Mouse (Mus musculus) CH12.LX (cell line): ENCODE data around the gene Frat2. TPM values are rescaled to one million over a fixed set of nuclear protein-coding genes. Genes with fewer than 3 reads are reported as not detected.

ENCODE experiments used
- DNase-seq: peaks from one replicate; pipeline ENCODE4 v3.0.0-alpha.2; 2013; ENCODE audit errors: extremely low read depth
- H3K27ac ChIP-seq: 2 replicates; pipeline ENCODE4 v1.5.1; 2012; ENCODE audit warnings: low read depth, mild to moderate bottlenecking, control low read depth, moderate library complexity; ENCODE audit not compliant: insufficient read depth
- H3K27me3 ChIP-seq: replicated peaks from 2 replicates; pipeline ENCODE3; 2012; ENCODE audit warnings: inconsistent platforms
- H3K36me3 ChIP-seq, 2 experiments: replicated peaks in 1 of 2; 2 replicates each; pipeline versions ENCODE3 to v1.6.1; 2012; ENCODE audit warnings: inconsistent platforms in 1 of 2, low read length in 1 of 2, mild to moderate bottlenecking in 1 of 2, mixed read lengths in 1 of 2, moderate library complexity in 1 of 2; ENCODE audit not compliant: control insufficient read depth in 1 of 2, insufficient read depth in 1 of 2
- H3K4me1 ChIP-seq, 2 experiments: 2 replicates each; pipeline ENCODE4 v1.6.1; 2012; ENCODE audit warnings: inconsistent platforms in 1 of 2, moderate library complexity in 1 of 2; ENCODE audit not compliant: insufficient read depth in 2 of 2, control insufficient read depth in 1 of 2
- H3K4me2 ChIP-seq: 2 replicates; pipeline ENCODE4 v1.6.1; 2012; ENCODE audit warnings: low read depth, mild to moderate bottlenecking, control low read depth; ENCODE audit not compliant: poor library complexity, insufficient read depth, severe bottlenecking
- H3K4me3 ChIP-seq, 3 experiments: fragments of 150-350 bp in 1 of 3; sonication (generic) in 1 of 3; replicated peaks in 1 of 3; 2 replicates each; pipeline versions ENCODE3 to v1.5.1; 2011 to 2012; ENCODE audit warnings: low read depth in 2 of 3, low read length in 2 of 3, mild to moderate bottlenecking in 2 of 3, moderate library complexity in 2 of 3, control low read depth in 1 of 3, improper control_type of control experiment in 1 of 3, inconsistent platforms in 1 of 3, mixed read lengths in 1 of 3; ENCODE audit not compliant: poor library complexity in 1 of 3
- H3K79me2 ChIP-seq: replicated peaks from 2 replicates; pipeline ENCODE4 v1.6.1; 2012; ENCODE audit warnings: mild to moderate bottlenecking, moderate library complexity; ENCODE audit not compliant: control insufficient read depth, poor library complexity, insufficient read depth, severe bottlenecking; ENCODE audit errors: extremely low read depth
- H3K9ac ChIP-seq: 2 replicates; pipeline ENCODE4 v1.6.1; 2012; ENCODE audit warnings: low read depth, mild to moderate bottlenecking, control low read depth, moderate library complexity; ENCODE audit not compliant: insufficient read depth
- H3K9me3 ChIP-seq: replicated peaks from 2 replicates; pipeline ENCODE3; 2012; ENCODE audit warnings: low read length, inconsistent platforms, mixed read lengths
- BHLHE40 ChIP-seq: IDR thresholded peaks from 2 replicates; pipeline ENCODE4 v1.6.1; 2011; ENCODE audit warnings: mild to moderate bottlenecking, low read depth, low read length, improper control_type of control experiment
- CHD2 ChIP-seq: IDR thresholded peaks from 2 replicates; pipeline ENCODE4 v1.6.1; 2011; ENCODE audit warnings: low read length, improper control_type of control experiment
- E2F4 ChIP-seq: IDR thresholded peaks from 2 replicates; pipeline ENCODE4 v1.6.1; 2011; ENCODE audit warnings: low read depth, low read length, improper control_type of control experiment; ENCODE audit not compliant: insufficient replicate concordance
- ELF1 ChIP-seq: IDR thresholded peaks from 2 replicates; pipeline ENCODE4 v1.6.1; 2014; ENCODE audit warnings: low read depth, mild to moderate bottlenecking, inconsistent platforms, low read length, improper control_type of control experiment
- ETS1 ChIP-seq: conservative IDR thresholded peaks from 2 replicates; pipeline ENCODE4 v1.6.1; 2012; ENCODE audit warnings: low read depth, mild to moderate bottlenecking, inconsistent platforms, low read length, improper control_type of control experiment, moderate library complexity
- HCFC1 ChIP-seq: IDR thresholded peaks from 2 replicates; pipeline ENCODE4 v1.6.1; 2012; ENCODE audit warnings: low read depth, mild to moderate bottlenecking, inconsistent platforms, low read length, improper control_type of control experiment
- IRF4 ChIP-seq: IDR thresholded peaks from 2 replicates; pipeline ENCODE4 v1.6.1; 2014; ENCODE audit warnings: low read depth, mild to moderate bottlenecking, inconsistent platforms, low read length, improper control_type of control experiment
- JUND ChIP-seq: conservative IDR thresholded peaks from 2 replicates; pipeline ENCODE4 v1.6.1; 2011; ENCODE audit warnings: low read depth, low read length, improper control_type of control experiment
- MAX ChIP-seq: IDR thresholded peaks from 2 replicates; pipeline ENCODE4 v1.6.1; 2011; ENCODE audit warnings: low read length, improper control_type of control experiment
- MAZ ChIP-seq: IDR thresholded peaks from 2 replicates; pipeline ENCODE4 v1.6.1; 2012; ENCODE audit warnings: low read depth, mild to moderate bottlenecking, inconsistent platforms, low read length, improper control_type of control experiment, moderate library complexity
- NELFE ChIP-seq: IDR thresholded peaks from 2 replicates; pipeline ENCODE4 v1.6.1; 2011; ENCODE audit warnings: low read depth, low read length, improper control_type of control experiment
- TCF12 ChIP-seq: IDR thresholded peaks from 2 replicates; pipeline ENCODE4 v1.6.1; 2014; ENCODE audit warnings: low read depth, mild to moderate bottlenecking, inconsistent platforms, low read length, improper control_type of control experiment
- UBTF ChIP-seq: IDR thresholded peaks from 2 replicates; pipeline ENCODE4 v1.6.1; 2012; ENCODE audit warnings: low read depth, mild to moderate bottlenecking, inconsistent platforms, low read length, improper control_type of control experiment, moderate library complexity
- ZC3H11A ChIP-seq: IDR thresholded peaks from 2 replicates; pipeline ENCODE4 v1.6.1; 2012; ENCODE audit warnings: low read depth, mild to moderate bottlenecking, inconsistent platforms, low read length, improper control_type of control experiment
- ZNF384 ChIP-seq: IDR thresholded peaks from 2 replicates; pipeline ENCODE4 v1.6.1; 2012; ENCODE audit warnings: low read depth, low read length, improper control_type of control experiment, inconsistent platforms
- dilution Hi-C: fragments of 300-500 bp; cut with MboI; formaldehyde crosslinking; loops from 2 replicates; pipeline ENCODE4 v1.14.3; 2020; ENCODE audit warnings: low sequenced_read_pairs; ENCODE audit not compliant: extremely low pct_unique_long_range_greater_than_20kb, extremely low pct_ligation_motif_present
- in situ Hi-C: fragments of 300-500 bp; cut with MboI; formaldehyde crosslinking; loops from 3 replicates; pipeline ENCODE4 v1.14.3; 2019; ENCODE audit warnings: low sequenced_read_pairs, low pct_ligation_motif_present, low pct_unique_long_range_greater_than_20kb, mixed read lengths
- polyA plus RNA-seq: library from polyadenylated mRNA; unstranded; fragments of >175 nt; gene quantifications from 2 replicates; pipeline ENCODE4 v1.2.1, GENCODE M21; 2012; ENCODE audit warnings: low read depth; ENCODE audit not compliant: insufficient read length
- total RNA-seq, 2 experiments: library from RNA; depleted of rRNA; stranded (reverse); fragments of 300-350 nt in 1 of 2; fragments of >200 nt in 1 of 2; gene quantifications; 2 replicates each; pipeline ENCODE4 v1.2.3; 2012 to 2014

Gene Frat2
- total and polyA plus RNA-seq, 3 experiments, result 0.55 to 1.3 (median 1.0) TPM

DNA sequence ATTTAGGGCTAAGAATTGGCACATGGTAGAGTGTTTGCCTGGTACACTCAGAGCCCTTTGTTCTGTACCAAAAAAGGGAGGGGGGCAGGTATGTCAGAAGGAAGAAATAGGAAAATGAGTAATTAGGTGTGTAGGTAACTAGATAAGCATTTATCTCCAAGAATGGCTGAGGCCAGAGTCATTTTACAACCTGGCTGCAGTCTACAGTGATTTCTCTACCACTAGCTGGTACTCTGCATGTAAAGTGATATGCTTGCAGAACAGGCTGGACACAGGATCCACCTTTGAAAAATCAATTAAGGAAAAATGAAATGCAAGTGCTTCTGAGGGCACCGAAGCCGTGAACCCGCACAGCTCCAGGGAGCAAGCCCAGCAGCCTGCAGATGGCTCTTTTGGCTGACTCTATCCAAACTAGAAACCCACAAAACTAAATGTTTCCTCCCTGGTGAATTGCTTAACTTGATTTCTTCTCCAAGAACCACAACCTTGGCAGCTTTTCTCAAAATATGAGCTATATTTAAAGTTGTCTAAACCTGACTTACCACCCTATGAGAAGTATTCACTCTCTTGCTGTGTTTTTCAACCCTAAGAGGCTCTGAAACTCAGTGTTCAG, 51.7 kb downstream of the Frat2 start:
- no peak overlapping the region for H3K27ac ChIP-seq
- H3K4me2 ChIP-seq, result no peak overlapping the region
- H3K4me1 ChIP-seq, result peaks cover 4 to 23% of the 10 kb centered on the region in 2 experiments

More for the DNA sequence above, 51.7 kb downstream of the Frat2 start:
- dilution Hi-C loops (no loop called here), in situ Hi-C loops (no loop called here)
- Histone ChIP-seq H3K9me3 (no peaks in the 10 kb centered on the region), H3K36me3 (peaks cover under 1 to 21% of the 10 kb centered on the region in 2 experiments), H3K9ac (no peak overlapping the region), H3K27me3 (no peaks in the 10 kb centered on the region), H3K79me2 (peaks cover 14% of the 10 kb centered on the region; the same call in 1 of the 2 replicates), H3K4me3 (no peak overlapping the region)
- TF ChIP-seq BHLHE40 (no peak), MAZ (no peak), MAX (no peak), ELF1 (no peak), E2F4 (no peak), ZC3H11A (no peak), JUND (no peak), ZNF384 (no peak), HCFC1 (no peak), NELFE (no peak), UBTF (no peak), IRF4 (no peak), CHD2 (no peak), ETS1 (no peak), TCF12 (no peak)
- no peak for DNase-seq

Other genes with a start within 250 kb of the Frat2 start
- 0.21 and 0.30 TPM in 2 replicates for gene Slit1, start 104.5 kb downstream of the Frat2 start, total RNA-seq (2012; rRNA removed)
- 0.05 TPM in 1 of 2 replicates, not detected in the other for gene Slit1, start 104.5 kb downstream of the Frat2 start, total RNA-seq (2014; rRNA removed)
- gene Slit1, start 104.5 kb downstream of the Frat2 start, polyA plus RNA-seq, result 0.16 TPM in 1 of 2 replicates, not detected in the other
- 20.4 TPM in 2 replicates for gene Arhgap19, start 46.1 kb downstream of the Frat2 start, total RNA-seq (2012; rRNA removed)
- gene Arhgap19, start 46.1 kb downstream of the Frat2 start, total RNA-seq (2014; rRNA removed), result 36.8 and 37.9 TPM in 2 replicates
- 27.8 and 30.1 TPM in 2 replicates for gene Arhgap19, start 46.1 kb downstream of the Frat2 start, polyA plus RNA-seq
- gene Frat1, start 18.2 kb downstream of the Frat2 start, total RNA-seq (2012; rRNA removed), result 0.80 and 2.0 TPM in 2 replicates
- 0.70 and 0.96 TPM in 2 replicates for gene Frat1, start 18.2 kb downstream of the Frat2 start, total RNA-seq (2014; rRNA removed)
- gene Frat1, start 18.2 kb downstream of the Frat2 start, polyA plus RNA-seq, result 0.64 and 0.94 TPM in 2 replicates
- 42.5 and 58.0 TPM in 2 replicates for gene Rrp12, start 48.0 kb upstream of the Frat2 start, total RNA-seq (2012; rRNA removed)
- 20.1 and 22.0 TPM in 2 replicates for gene Rrp12, start 48.0 kb upstream of the Frat2 start, total RNA-seq (2014; rRNA removed)
- 62.4 and 64.3 TPM in 2 replicates for gene Rrp12, start 48.0 kb upstream of the Frat2 start, polyA plus RNA-seq
- 736 and 928 TPM in 2 replicates for gene Pgam1, start 63.8 kb upstream of the Frat2 start, total RNA-seq (2012; rRNA removed)
- gene Pgam1, start 63.8 kb upstream of the Frat2 start, total RNA-seq (2014; rRNA removed), result 1,480 and 1,507 TPM in 2 replicates
- gene Pgam1, start 63.8 kb upstream of the Frat2 start, polyA plus RNA-seq, result 870 and 932 TPM in 2 replicates
- 56.6 and 70.0 TPM in 2 replicates for gene Exosc1, start 85.3 kb upstream of the Frat2 start, total RNA-seq (2012; rRNA removed)
- 68.6 and 72.6 TPM in 2 replicates for gene Exosc1, start 85.3 kb upstream of the Frat2 start, total RNA-seq (2014; rRNA removed)
- 109 TPM in 2 replicates for gene Exosc1, start 85.3 kb upstream of the Frat2 start, polyA plus RNA-seq
- gene Zdhhc16, start 85.3 kb upstream of the Frat2 start, total RNA-seq (2012; rRNA removed), result 45.5 and 49.6 TPM in 2 replicates
- gene Zdhhc16, start 85.3 kb upstream of the Frat2 start, total RNA-seq (2014; rRNA removed), result 29.9 and 30.3 TPM in 2 replicates
- gene Zdhhc16, start 85.3 kb upstream of the Frat2 start, polyA plus RNA-seq, result 51.1 and 54.3 TPM in 2 replicates
- gene Mms19, start 133.0 kb upstream of the Frat2 start, total RNA-seq (2012; rRNA removed), result 26.2 and 32.1 TPM in 2 replicates
- 34.4 and 43.3 TPM in 2 replicates for gene Mms19, start 133.0 kb upstream of the Frat2 start, total RNA-seq (2014; rRNA removed)
- 36.5 and 46.3 TPM in 2 replicates for gene Mms19, start 133.0 kb upstream of the Frat2 start, polyA plus RNA-seq
- 3.1 and 3.6 TPM in 2 replicates for gene Ubtd1, start 133.6 kb upstream of the Frat2 start, total RNA-seq (2012; rRNA removed)
- gene Ubtd1, start 133.6 kb upstream of the Frat2 start, total RNA-seq (2014; rRNA removed), result 3.1 and 3.4 TPM in 2 replicates
- 5.5 and 5.8 TPM in 2 replicates for gene Ubtd1, start 133.6 kb upstream of the Frat2 start, polyA plus RNA-seq
- not detected in 2 replicates for gene Ankrd2, start 187.9 kb upstream of the Frat2 start, total RNA-seq (2012; rRNA removed)
- gene Ankrd2, start 187.9 kb upstream of the Frat2 start, total RNA-seq (2014; rRNA removed), result not detected in 2 replicates
- not detected in 2 replicates for gene Ankrd2, start 187.9 kb upstream of the Frat2 start, polyA plus RNA-seq
- not detected in 2 replicates for gene Hoga1, start 197.5 kb upstream of the Frat2 start, total RNA-seq (2012; rRNA removed)
- gene Hoga1, start 197.5 kb upstream of the Frat2 start, total RNA-seq (2014; rRNA removed), result not detected in 2 replicates
- not detected in 2 replicates for gene Hoga1, start 197.5 kb upstream of the Frat2 start, polyA plus RNA-seq
- not detected in 2 replicates for gene 4933411K16Rik, start 204.1 kb upstream of the Frat2 start, total RNA-seq (2012; rRNA removed)
- gene 4933411K16Rik, start 204.1 kb upstream of the Frat2 start, total RNA-seq (2014; rRNA removed), result not detected in 2 replicates
- gene 4933411K16Rik, start 204.1 kb upstream of the Frat2 start, polyA plus RNA-seq, result not detected in 2 replicates
- 0.04 TPM in 1 of 2 replicates, not detected in the other for gene Morn4, start 238.2 kb upstream of the Frat2 start, total RNA-seq (2012; rRNA removed)
- gene Morn4, start 238.2 kb upstream of the Frat2 start, total RNA-seq (2014; rRNA removed), result not detected in 2 replicates
- 0.24 and 0.27 TPM in 2 replicates for gene Morn4, start 238.2 kb upstream of the Frat2 start, polyA plus RNA-seq
- 10.0 and 10.9 TPM in 2 replicates for gene Pi4k2a, start 242.3 kb upstream of the Frat2 start, total RNA-seq (2012; rRNA removed)
- 5.8 and 7.0 TPM in 2 replicates for gene Pi4k2a, start 242.3 kb upstream of the Frat2 start, total RNA-seq (2014; rRNA removed)
- gene Pi4k2a, start 242.3 kb upstream of the Frat2 start, polyA plus RNA-seq, result 21.4 and 23.9 TPM in 2 replicates